Mouse (Mus musculus) limb, embryonic 12.5 days (tissue): ENCODE results near the gene Mapk12. TPM values are rescaled to one million over a fixed set of nuclear protein-coding genes. Genes with fewer than 3 reads are reported as not detected.

Experiments used
- ATAC-seq: fragments of 200-750 bp; cut with Nextera tagmentation; 2 replicates; pipeline ENCODE4 v1.8.0; 2017; ENCODE audit warnings: low read depth, moderate TSS enrichment; ENCODE audit not compliant: insufficient number of reproducible peaks, insufficient read depth, low FRiP score, low TSS enrichment
- H3K27ac ChIP-seq: fragments of 300-500 bp; sonication (generic); 2 replicates; pipeline ENCODE4 v1.5.1; 2016; ENCODE audit warnings: mild to moderate bottlenecking, moderate library complexity
- H3K27me3 ChIP-seq: fragments of 300-500 bp; sonication (generic); 2 replicates; pipeline ENCODE4 v1.6.1; 2016; ENCODE audit warnings: mild to moderate bottlenecking, moderate library complexity
- H3K36me3 ChIP-seq: fragments of 300-500 bp; sonication (generic); 2 replicates; pipeline ENCODE4 v1.6.1; 2016; ENCODE audit warnings: mild to moderate bottlenecking, moderate library complexity
- H3K4me1 ChIP-seq: fragments of 300-500 bp; sonication (generic); replicated peaks from 2 replicates; pipeline ENCODE4 v1.6.1; 2016
- H3K4me2 ChIP-seq: fragments of 300-500 bp; sonication (generic); 2 replicates; pipeline ENCODE4 v1.6.1; 2016; ENCODE audit warnings: mild to moderate bottlenecking, moderate library complexity
- H3K4me3 ChIP-seq: fragments of 300-500 bp; sonication (generic); replicated peaks from 2 replicates; pipeline ENCODE4 v1.5.1; 2016; ENCODE audit warnings: mild to moderate bottlenecking
- H3K9ac ChIP-seq: fragments of 300-500 bp; sonication (generic); replicated peaks from 2 replicates; pipeline ENCODE4 v1.6.1; 2016; ENCODE audit warnings: mild to moderate bottlenecking, moderate library complexity
- H3K9me3 ChIP-seq: fragments of 300-500 bp; sonication (generic); 2 replicates; pipeline ENCODE4 v1.6.1; 2016; ENCODE audit warnings: mild to moderate bottlenecking, moderate library complexity
- WGBS: fragments of 180-500 bp; shearing (Covaris S2); methylation state at CpG from one replicate; pipeline ENCODE4 v1.1.7; 2016; 5-methylcytosine and 5-hydroxymethylcytosine counted together
- microRNA-seq: library from miRNA; unstranded; fragments of <30 nt; microRNA quantifications from one replicate; pipeline ENCODE4, GENCODE M21; 2017
- polyA plus RNA-seq: library from polyadenylated mRNA; unstranded; fragments of >200 nt; fragmentation: Nextera tagmentation; extraction: Ambion mirVana; gene quantifications from 2 replicates; pipeline ENCODE4 v1.2.1, GENCODE M21; 2016

Mapk12 gene
- polyA plus RNA-seq, 1 experiment from 2014 or later = 9.3 TPM

GRCm38 (mm10) chr15:89090662-89091061, 49.8 kb downstream of the Mapk12 start:
- H3K27me3 ChIP-seq = no peaks in the 10 kb centered on the region
- no peak overlapping the region for H3K4me2 ChIP-seq
- H3K9me3 ChIP-seq = no peaks in the 10 kb centered on the region
- 64% methylated on average over 4 of the region's 4 CpGs for WGBS
- peaks cover 57% of the 10 kb centered on the region for H3K36me3 ChIP-seq
- ATAC-seq = no peak
- no peak overlapping the region for H3K27ac ChIP-seq
- peak overlapping the region; percentile 94; the same call in 1 of the 2 replicates for H3K9ac ChIP-seq
- no peak overlapping the region for H3K4me3 ChIP-seq
- peaks cover 21% of the 10 kb centered on the region for H3K4me1 ChIP-seq

GRCm38 (mm10) chr15:89089248-89090051, 51.1 kb downstream of the Mapk12 start:
- H3K9ac ChIP-seq = peak overlapping the region; percentile 94
- H3K27me3 ChIP-seq = no peaks in the 10 kb centered on the region
- peaks cover 57% of the 10 kb centered on the region for H3K36me3 ChIP-seq
- ATAC-seq = peak; percentile 22; the same call in 1 of the 2 replicates
- H3K27ac ChIP-seq = peak overlapping the region; percentile 69
- no peaks in the 10 kb centered on the region for H3K9me3 ChIP-seq
- H3K4me2 ChIP-seq = peak overlapping the region; percentile 99
- H3K4me3 ChIP-seq = peak overlapping the region; percentile 99
- WGBS = 4% methylated on average over 68 of the region's 68 CpGs
- peaks cover 21% of the 10 kb centered on the region for H3K4me1 ChIP-seq

DNA sequence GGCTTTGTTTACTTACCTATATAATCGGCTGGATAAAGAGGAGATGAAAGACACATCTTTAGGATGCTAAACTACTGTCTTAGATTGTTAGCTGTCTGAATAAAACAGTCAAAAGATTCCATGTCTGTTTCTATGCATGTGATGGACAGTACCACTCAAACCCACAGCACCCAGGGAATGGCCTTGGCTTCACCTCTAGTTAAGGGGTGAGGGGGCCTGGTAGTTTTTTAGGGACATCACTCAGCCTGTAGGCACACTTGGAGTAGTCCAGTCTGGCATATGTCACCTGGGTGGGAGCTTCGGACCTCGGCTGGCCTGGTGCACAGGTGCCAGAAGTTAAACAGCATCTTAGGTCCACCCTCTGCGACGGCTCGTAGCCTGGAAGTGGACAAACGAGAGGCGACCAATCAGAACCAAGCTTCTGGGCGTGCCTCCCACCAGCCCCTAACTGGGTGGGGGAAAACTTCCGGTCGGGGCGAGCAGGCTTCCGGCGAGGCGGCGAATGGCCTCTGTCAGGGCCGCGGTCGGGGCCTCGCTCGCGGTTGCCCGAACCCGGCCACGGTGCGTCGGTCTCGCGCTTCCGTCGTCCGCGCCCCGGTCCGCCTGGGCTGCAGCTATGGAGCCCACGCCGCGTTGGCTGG, 51.8 kb downstream of the Mapk12 start, which contains the start of gene Selenoo:
Gene Selenoo, plus strand, starts transcription at position 478 of the 641 bp plus-strand sequence.
- 1% methylated on average over 38 of the region's 38 CpGs for WGBS
- peaks cover 57% of the 10 kb centered on the region for H3K36me3 ChIP-seq
- no peaks in the 10 kb centered on the region for H3K9me3 ChIP-seq
- peaks cover 21% of the 10 kb centered on the region for H3K4me1 ChIP-seq
- peak; percentile 86 for ATAC-seq
- peak within 1 kb of the TSS; percentile 94 for H3K9ac ChIP-seq
- peak within 1 kb of the TSS; percentile 99 for H3K4me3 ChIP-seq
- peak within 1 kb of the TSS; percentile 69 for H3K27ac ChIP-seq
- H3K27me3 ChIP-seq = no peaks in the 10 kb centered on the region
- peak within 1 kb of the TSS; percentile 99 for H3K4me2 ChIP-seq

DNA sequence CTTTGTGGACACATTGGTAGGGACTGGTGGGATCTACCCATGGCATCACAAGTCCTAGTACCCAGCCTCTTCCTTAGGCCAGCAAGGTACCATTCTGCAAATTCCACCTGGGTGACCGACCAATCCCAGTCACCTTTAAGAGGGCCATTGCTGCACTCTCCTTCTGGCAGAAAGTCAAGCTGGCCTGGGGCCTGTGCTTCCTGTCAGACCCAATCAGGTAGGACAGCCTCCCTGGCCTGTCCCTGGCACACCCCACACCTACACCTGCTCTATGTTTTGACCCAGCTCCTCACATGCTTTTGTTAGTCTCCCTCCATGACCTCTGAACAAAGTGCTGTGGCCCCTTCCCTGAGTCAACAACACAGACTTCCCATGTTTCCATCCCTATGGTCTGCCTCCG, 55.7 kb downstream of the Mapk12 start:
- no peak for ATAC-seq
- no peaks in the 10 kb centered on the region for H3K27me3 ChIP-seq
- H3K4me2 ChIP-seq = no peak overlapping the region
- WGBS = 92% methylated on average over 2 of the region's 2 CpGs
- peaks cover 70% of the 10 kb centered on the region for H3K36me3 ChIP-seq
- peaks cover 11% of the 10 kb centered on the region for H3K4me1 ChIP-seq
- H3K4me3 ChIP-seq = no peak overlapping the region
- H3K27ac ChIP-seq = no peak overlapping the region
- H3K9me3 ChIP-seq = no peaks in the 10 kb centered on the region
- H3K9ac ChIP-seq = no peak overlapping the region

- H3K9ac ChIP-seq = no peak overlapping the region
Measured at GRCm38 (mm10) chr15:89083906-89084305, 56.6 kb downstream of the Mapk12 start.

More at GRCm38 (mm10) chr15:89083906-89084305, 56.6 kb downstream of the Mapk12 start:
- H3K4me3 ChIP-seq = no peak overlapping the region
- no peak for ATAC-seq
- H3K4me1 ChIP-seq = peaks cover 9% of the 10 kb centered on the region; the same call in 1 of the 2 replicates
- H3K27ac ChIP-seq = no peak overlapping the region
- no peaks in the 10 kb centered on the region for H3K27me3 ChIP-seq
- H3K36me3 ChIP-seq = peaks cover 77% of the 10 kb centered on the region
- H3K4me2 ChIP-seq = no peak overlapping the region
- H3K9me3 ChIP-seq = no peaks in the 10 kb centered on the region
- WGBS = 96% methylated on average over 1 of the region's 1 CpGs

Small RNAs within 50 kb of the gene (microRNA-seq; reads per million reads assigned to microRNA genes)
- gene Mir6958 (3.5 reads per million, percentile 10 among the genes with 10 or more reads in this experiment), gene Mir7118 (not detected)

Other genes starting within 250 kb of the Mapk12 start
- not detected in 2 replicates for gene Ttll8, start 186.3 kb downstream of the Mapk12 start, polyA plus RNA-seq
- gene Mlc1, start 161.7 kb downstream of the Mapk12 start, polyA plus RNA-seq = not detected in 2 replicates
- not detected in 2 replicates for gene Mov10l1, start 157.8 kb downstream of the Mapk12 start, polyA plus RNA-seq
- gene Panx2, start 81.0 kb downstream of the Mapk12 start, polyA plus RNA-seq = 0.41 and 0.54 TPM in 2 replicates
- 48.6 and 48.7 TPM in 2 replicates for gene Trabd, start 65.6 kb downstream of the Mapk12 start, polyA plus RNA-seq
- 19.2 and 21.1 TPM in 2 replicates for gene Selenoo, start 51.6 kb downstream of the Mapk12 start, polyA plus RNA-seq
- 22.7 and 24.8 TPM in 2 replicates for gene Tubgcp6, start 17.6 kb downstream of the Mapk12 start, polyA plus RNA-seq
- 15.0 and 15.2 TPM in 2 replicates for gene Hdac10, start 12.0 kb downstream of the Mapk12 start, polyA plus RNA-seq
- 13.6 and 14.4 TPM in 2 replicates for gene Mapk11, start 8.9 kb upstream of the Mapk12 start, polyA plus RNA-seq
- 157 and 170 TPM in 2 replicates for gene Plxnb2, start 40.1 kb upstream of the Mapk12 start, polyA plus RNA-seq
- 30.1 and 31.2 TPM in 2 replicates for gene Dennd6b, start 55.8 kb upstream of the Mapk12 start, polyA plus RNA-seq
- gene Ppp6r2, start 70.8 kb upstream of the Mapk12 start, polyA plus RNA-seq = 30.5 and 33.3 TPM in 2 replicates
- 57.2 and 73.4 TPM in 2 replicates for gene Sbf1, start 174.6 kb upstream of the Mapk12 start, polyA plus RNA-seq
- gene Adm2, start 182.0 kb upstream of the Mapk12 start, polyA plus RNA-seq = 0.16 and 0.17 TPM in 2 replicates
- gene Miox, start 193.7 kb upstream of the Mapk12 start, polyA plus RNA-seq = not detected in 2 replicates
- gene Lmf2, start 215.0 kb upstream of the Mapk12 start, polyA plus RNA-seq = 43.3 and 47.4 TPM in 2 replicates
- gene Ncaph2, start 215.0 kb upstream of the Mapk12 start, polyA plus RNA-seq = 175 and 183 TPM in 2 replicates
- 4.2 and 5.3 TPM in 2 replicates for gene Sco2, start 233.1 kb upstream of the Mapk12 start, polyA plus RNA-seq
- gene Tymp, start 236.3 kb upstream of the Mapk12 start, polyA plus RNA-seq = 1.5 TPM in 2 replicates
- 0.33 and 0.48 TPM in 2 replicates for gene Odf3b, start 238.6 kb upstream of the Mapk12 start, polyA plus RNA-seq
- gene Klhdc7b, start 244.2 kb upstream of the Mapk12 start, polyA plus RNA-seq = 0.05 TPM in 1 of 2 replicates, not detected in the other